Mouse (Mus musculus) common myeloid progenitor, adult 5-6 weeks (primary cell): ENCODE data around the gene Syt8. TPM values are rescaled to one million over a fixed set of nuclear protein-coding genes. Genes with fewer than 3 reads are reported as not detected.

Experiments
- ATAC-seq: replicated peaks from 2 replicates; pipeline ENCODE4 v1.8.0; 2016; ENCODE audit warnings: low read depth, mild to moderate bottlenecking, moderate TSS enrichment, inconsistent platforms; ENCODE audit not compliant: poor library complexity, severe bottlenecking
- total RNA-seq: library from RNA; stranded (forward); fragments of 200-1000, 187-1606 nt; gene quantifications from 2 replicates; pipeline ENCODE4 v1.2.3, GENCODE M21; 2017

Syt8 gene
- total RNA-seq, 1 experiment from 2014 or later, result not detected

DNA sequence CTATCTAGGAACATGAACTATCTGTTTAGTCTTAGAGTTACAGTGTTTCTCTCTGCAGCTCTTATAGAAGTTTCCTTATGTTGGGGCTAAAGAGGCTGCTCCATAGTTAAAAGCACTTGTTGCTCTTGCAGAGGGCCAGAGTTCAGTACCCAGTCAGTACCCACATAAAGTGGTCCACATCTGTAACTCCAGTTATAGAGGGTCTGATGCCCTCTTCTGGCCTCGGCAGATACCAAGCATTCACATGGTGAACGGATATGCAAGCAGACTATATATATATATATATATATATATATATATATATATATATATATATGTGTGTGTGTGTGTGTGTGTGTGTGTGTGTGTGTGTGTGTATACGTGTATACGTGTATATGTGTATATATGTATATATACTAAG lies 26.7 kb upstream of the Syt8 start:
- ATAC-seq, result 0 out of 2 replicates have a peak, but pooled peaks have one; percentile 51

DNA sequence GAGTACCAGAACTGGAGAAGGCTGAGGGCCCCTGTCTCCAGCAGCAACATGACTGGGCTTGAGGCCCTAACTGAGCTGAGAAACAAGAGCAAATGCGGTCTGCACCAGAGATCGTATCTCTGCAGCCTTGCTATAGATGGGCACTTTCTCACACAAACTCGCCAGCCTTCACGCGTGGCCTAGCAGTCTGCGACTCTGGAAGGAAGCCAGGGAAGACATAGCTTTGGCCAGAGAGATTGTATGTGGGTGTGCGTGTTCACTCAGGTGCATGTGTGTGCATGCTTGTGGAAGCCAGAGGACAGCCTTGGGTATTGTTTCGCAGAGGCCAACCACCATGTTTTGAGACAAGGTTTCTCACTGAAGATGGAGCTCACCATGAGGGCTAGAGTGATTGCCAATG lies 26.0 kb upstream of the Syt8 start:
- no peak for ATAC-seq

DNA sequence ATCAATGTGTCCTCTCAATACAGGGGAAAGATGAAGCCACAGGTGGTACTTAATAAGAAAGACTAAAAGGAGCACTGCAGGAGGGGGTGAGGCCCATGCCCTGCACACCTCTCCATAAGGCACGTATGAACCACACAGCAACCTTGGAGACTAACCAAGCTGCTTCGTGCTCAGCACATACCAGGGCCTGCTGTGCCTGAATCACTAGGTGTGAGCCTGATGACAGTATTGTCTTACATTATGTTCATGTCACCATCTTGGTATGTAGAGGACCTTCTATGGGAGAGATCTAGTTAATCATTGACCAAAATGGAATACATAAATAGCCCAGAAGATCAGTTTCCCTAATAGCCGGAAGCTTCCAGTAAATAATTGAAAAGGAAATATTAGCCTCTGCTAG lies 25.0 kb upstream of the Syt8 start:
- no peak for ATAC-seq

DNA sequence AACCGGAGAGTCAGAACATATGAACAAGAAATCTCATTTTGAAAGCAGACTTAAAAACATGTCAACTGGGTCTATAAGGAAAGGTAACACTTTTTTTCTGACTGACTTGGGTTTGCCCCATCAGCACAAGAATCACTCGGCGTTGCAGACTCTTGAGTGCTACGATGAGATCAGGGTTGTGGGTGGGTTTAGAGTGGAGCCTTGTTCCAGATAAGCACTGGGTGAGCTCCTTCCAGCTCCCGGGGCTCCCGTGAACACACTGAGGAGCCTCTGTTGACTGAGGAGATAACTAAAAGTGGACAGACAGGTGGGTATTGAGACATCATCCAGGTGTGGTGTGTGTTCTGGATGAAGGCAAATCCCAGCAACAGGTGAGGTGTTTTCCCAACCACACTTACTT lies 21.4 kb upstream of the Syt8 start:
- ATAC-seq, result no peak

DNA sequence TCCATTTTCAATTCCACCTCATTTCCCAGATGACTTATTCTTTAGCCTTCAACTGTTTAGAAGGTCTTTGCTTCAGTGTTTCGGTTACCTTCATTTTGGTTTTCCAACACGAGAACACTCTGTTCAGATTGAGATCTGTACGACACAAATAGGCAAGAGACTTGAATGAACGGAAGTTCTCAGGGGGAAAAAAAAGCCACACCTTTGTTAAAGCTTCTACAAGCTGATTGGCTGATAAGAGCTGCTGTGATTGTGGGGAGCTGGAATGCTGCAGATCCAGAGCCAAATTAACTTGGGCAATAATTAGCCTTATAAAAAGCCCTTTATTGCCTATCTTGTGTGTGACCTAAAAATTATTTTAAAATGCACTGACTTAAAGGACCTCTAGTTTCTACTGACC lies 19.3 kb upstream of the Syt8 start:
- no peak for ATAC-seq

DNA sequence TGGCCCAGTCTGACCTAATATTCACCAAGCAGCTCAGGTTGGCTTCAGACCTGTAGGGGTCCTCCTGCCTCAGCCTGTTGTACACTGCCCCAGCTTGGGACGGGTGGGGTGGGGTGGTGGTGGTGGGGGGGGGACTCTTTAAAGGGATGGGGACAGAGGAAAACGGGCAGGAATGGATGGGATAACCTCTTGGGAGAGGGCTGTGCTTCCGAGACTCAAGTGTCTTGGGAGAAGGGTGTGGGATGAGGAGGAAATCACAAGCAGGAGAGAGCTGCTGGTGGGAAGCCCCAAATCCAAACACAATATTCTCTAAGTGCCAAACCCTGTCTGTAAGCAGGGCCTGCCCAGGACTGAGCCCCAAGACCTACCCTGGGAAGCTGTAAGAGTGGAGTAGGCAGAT lies 18.4 kb upstream of the Syt8 start:
- ATAC-seq, result no peak

DNA sequence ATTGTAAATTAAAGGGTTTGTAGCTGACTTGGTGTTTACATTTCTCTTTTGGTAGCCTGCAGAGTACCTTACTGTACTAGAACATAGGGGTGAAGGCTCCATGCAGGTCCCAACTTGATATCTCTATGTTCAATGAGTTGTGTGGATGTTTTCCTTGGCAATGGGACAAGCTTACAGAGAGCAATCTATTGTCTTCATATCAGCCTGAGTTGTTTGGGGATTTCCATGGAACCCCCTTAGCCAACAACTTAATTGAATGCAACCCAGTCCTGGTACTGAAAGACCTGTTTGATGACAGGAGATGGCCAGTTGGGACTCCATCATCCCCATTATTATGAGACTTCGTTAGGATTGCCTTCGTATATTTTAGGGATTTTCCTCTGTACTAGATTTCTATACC lies 16.6 kb upstream of the Syt8 start:
- ATAC-seq, result no peak

DNA sequence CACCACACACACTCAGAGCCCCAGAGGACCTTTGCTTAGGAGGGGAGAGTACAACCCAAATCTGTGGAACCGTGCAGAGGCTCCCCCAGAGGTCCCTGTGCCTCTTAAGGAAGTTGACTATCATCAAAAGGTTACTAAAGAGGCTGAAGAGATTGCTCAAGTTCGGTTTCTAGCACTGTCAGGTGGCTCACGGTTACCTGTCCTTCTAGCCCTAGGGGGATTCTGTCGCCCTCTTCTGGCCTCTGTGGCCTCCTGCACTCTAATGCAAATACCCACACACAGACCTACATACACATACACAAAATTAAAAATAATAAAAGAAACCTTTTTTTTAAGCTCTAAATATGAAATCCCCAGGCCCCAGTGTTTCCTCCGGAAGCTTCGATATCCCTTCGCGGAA lies 16.0 kb upstream of the Syt8 start:
- no peak for ATAC-seq

DNA sequence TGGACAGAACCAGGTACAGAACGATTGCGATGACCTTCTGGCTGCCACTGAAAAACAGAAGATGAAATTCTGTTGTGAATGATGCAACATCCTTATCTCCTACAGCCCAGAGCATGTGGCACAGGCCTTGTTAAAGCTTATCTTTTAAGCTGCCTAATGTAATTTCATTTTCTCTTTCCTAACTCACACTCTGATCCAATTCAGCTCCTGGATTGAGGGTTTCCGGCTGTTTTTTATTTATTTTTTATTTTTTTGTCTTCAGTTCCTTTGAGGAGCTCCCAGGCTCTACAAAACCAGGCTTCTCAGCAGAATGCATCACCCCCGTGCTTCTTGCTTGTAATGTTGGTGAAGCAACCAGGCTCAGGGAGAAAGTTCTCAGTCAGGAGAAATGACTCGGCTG lies 14.8 kb upstream of the Syt8 start:
- peak; percentile 65 for ATAC-seq

DNA sequence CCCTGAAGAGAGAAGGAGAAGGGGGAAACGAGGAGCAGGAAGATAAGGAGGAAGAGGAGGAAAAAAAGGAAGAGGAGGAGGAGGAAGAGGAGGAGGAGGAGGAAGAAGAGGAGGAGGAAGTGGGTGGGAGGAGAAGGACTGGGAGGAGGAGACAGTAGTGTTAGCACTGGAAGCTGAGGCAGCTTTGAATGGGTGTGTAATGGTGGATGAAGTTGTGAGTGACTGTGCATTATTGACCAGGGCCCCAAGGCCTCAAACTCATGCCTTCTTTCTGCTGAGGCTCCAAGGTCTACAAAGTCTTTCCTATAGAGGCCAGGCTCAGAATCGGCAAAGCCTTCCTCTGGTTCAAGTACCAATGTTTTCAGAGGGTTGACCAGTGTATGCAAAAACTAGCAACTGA lies 12.8 kb upstream of the Syt8 start:
- ATAC-seq, result no peak

DNA sequence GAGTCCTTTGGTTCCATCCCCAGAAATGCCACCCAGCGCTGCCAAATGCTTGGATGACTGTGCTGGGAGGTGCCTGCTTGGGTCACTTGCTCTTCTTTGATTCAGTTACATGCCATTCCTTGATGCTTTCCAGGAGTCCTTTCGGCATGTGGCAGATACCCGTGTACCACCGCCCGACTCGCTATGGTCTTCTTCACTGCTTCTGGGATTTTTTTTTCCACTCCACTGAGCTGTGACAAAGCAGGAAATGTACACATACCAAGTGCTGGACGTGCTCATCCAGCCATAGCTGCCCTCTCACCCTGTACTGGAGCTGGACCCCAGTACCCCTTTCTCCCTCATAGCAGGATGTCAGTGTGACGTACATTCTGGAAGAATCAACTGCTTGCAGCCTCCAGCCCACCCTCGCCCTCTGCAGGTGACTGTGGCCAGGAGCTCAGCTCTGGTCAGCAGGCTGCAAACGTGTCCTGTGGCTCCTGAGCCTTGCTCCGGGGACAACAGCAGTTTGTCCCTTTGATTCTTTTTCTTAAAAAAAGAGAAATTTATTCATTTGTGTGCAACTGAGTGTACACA lies 8.9 kb upstream of the Syt8 start:
- ATAC-seq, result no peak

DNA sequence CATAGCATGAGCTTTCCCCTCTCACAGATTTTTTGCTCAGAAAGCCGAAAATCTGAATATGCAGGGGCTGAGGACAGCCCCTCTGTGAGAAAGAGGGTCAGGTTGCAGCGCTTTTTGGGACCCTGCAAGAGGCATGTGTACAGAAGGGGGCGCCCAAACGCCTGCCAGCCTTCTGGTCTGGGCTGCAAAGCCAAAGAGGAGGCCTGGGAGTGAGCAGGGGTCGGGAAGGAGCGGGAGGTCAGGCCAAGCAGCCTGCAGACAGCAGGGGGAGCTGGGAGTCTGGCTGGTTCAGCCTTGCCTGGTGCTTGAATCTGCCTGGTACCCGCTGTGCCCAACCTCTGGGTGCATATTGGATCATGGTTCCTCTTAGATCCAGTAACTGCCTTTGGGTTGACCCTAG lies 6.4 kb upstream of the Syt8 start:
- ATAC-seq, result peak; percentile 64

DNA sequence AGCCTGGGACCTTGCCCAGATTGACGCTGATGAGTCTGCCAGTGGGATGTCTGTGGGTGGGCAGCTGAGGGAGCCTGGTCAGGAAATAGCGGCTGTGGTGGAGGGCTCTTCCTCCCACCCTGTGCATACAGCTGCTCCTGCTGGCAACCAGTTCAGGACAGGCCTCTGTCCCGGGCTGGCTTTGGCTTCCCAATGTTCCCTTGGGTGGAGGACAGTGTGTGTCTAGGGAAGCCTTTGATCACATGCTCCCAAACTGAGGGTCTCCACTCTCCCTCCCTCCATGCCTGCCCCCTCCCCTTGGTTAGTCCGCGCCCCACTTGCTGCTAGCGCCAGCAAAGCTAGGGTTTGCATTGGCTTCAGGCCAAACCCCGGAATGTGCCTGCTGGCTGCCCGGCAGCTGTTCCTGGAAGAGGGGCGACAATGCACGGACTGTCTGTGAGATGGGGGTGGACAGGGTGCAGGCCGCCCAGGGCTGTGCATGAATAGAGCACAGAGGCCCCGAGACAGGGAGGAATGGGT lies 4.4 kb upstream of the Syt8 start:
- ATAC-seq, result peak; percentile 38; the same call in 1 of the 2 replicates

DNA sequence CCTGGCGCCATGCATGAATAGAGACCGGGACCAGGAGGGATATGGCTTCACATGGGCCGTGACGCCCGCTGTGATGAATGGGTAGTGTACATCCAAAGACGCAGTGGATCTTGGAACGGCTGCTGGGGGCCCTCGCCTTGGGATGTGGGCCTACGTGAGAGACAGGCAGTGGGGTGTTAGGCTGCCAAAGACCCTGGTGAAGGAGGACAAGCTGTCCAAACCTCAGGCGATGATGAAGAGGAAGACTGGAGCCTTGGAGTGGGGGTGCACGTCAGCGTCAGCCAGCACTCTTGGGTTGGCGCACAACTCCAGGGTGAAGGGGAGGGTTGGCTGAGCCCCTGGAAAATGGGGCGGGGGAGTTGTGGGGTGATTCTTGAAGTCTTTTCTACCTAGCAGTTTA lies 3.5 kb upstream of the Syt8 start:
- no peak for ATAC-seq

DNA sequence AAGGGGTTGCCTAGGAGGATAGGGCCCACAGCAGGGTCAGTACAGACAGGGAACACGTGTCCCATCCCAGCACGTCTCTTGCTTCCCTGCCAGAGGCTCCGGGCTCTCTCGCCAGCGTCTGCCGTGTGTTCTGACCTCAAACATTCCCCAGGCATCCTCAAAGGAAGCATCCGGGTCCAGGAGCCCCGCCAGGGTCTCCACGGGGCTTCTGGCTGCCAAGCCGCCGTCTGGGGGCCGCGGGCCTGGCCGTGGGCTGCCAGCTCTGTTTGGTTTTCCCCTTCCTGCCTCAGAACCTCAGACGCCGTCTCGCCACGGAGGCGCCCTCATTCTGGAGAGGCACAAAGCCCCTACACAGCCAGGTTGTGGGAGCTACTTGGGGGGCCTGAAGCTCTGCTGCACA lies 1.0 kb upstream of the Syt8 start:
- ATAC-seq, result no peak

DNA sequence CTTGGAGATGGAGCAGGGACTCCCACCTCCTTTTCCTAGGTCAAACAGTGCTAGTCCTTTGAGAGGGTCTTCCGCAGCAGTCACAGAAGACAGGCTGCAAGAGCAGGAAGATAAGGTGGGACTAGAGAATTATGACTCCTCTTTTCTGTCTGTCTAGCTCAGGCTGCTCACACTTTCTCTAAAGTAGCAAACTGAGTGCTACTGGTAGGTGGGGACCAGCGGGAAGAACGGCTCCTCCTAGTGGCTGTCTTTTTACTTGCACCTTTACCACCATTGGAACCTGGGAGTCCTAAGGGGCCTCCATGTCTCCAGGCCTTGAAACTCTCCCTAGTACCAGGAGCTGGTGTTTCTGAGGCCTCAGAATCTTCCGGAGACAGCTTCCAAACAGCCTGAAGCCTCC lies 874 bp downstream of the Syt8 start:
- ATAC-seq, result peak; percentile 77

DNA sequence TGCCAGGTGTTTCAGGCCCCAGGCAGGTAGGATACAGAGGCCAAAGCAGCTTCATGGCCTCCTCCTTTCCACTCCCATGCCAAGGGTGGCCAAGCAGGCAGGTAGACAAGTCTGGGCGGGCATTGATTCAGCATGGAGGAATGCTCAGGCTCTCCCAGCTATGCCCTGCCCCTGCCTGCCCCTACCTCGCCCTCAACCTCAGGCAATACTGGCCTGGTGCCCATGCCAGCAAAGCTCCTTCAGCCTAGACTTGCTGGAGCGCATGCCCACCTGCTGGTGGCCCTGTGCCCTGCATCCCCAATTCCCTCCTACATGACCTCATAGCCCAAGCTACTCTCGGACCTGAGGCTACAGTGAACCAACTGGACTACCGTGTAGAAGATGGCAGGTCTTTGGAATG lies 2.7 kb downstream of the Syt8 start:
- no peak for ATAC-seq

DNA sequence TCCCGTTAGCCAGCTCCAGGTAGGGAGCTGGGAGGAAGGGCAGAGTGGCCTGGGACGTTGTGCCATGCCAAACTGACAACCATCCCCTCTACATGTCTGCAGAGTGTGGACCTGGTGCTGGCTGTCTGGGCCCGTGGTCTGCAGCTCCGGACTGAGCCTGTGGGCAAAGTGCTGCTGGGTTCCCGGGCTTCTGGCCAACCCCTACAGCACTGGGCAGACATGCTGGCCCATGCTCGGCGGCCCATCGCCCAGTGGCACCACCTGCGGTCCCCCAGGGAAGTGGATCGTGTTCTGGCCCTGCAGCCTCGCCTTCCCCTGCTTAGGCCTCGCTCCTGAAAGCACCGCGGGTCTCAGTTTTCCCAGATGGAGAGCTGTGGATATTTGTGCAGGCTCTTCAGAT lies 5.3 kb downstream of the Syt8 start:
- no peak for ATAC-seq

DNA sequence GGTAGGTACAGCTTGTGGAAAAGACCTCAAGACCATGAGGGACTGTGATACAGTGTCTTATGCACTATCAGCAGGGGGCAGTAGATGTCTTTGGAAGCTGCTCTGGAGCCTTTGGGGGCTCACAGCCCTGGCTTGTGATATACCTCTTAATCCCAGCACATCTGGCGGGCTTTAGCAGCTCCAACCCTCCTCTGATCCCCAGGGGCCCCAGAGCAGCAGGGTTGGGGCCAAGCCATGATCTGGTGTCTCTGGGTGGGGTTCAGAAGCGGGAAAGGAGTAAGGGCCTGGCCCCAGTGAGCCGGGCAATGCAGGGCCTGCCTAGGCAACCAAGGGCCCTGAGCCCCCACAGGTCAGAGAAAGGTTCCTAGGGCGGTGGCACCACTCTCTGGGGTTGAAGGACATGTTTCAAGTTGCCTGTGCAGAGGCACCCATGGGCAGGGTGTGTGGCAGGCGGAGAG lies 6.0 kb downstream of the Syt8 start:
- ATAC-seq, result peak; percentile 40; the same call in 1 of the 2 replicates

DNA sequence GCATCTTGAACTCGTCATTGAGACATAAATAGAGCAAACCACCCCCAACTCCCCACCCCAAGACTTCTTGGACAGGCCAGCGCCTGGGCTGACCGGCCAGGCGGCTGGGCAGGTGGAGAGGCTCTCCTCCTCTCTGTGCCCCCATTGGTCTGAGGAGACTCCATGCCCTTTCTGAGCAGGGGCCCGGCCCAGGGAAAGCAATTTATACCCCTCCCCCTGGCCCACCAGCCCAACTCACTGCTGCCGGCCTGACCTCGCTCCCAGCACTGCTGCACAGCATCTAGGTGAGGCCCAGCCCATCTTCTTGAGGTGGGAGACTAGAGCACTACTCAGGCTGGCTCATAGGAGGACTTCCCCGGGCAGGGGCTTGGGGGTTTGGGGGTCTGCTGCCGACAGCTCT lies 6.9 kb downstream of the Syt8 start, which contains the start of gene Tnni2:
Gene Tnni2, plus strand, starts transcription at position 224 of the 400 bp plus-strand sequence.
- ATAC-seq, result no peak

DNA sequence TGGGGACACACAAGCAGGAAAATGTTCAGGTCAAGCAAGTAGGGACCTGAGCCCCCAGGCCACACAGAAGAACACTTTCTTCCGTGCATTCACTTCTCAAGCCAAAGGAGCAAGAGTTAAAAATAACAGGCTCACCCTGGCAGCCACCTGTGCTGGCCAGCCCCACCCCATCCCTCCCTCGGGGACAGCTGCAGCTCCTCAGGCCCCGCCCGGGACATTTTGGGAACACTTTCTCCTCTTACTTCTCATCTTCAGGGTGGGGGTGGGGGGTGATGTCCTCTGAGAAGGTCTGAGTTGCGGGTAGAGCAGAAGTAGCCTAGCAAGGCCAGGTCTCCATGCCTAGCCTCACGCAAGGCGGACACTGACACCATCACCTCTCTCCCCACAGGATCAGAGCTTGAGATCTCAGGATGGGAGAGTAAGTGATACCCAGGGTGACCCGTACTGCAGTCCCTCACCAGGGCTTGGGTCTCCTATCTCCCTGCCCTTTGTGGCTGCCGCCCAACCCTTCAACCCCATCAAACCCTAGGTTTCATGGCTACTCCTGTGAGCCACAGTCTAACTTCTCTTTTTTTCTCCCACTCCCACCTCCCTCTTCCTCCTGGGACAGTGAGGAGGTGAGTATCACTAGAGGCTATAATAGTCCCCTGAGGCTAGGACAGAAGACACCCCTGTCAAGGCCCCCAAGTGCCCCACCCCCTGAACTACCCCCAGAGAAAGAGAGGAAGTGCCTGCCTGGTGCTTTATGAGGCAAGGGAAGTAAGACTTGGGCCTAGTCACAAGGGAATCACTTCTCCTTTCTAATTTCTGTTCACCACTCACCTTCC lies 7.6 kb downstream of the Syt8 start:
- peak; percentile 78 for ATAC-seq
